Mouse (Mus musculus) kidney, adult 2 months (tissue): ENCODE data around the gene Gramd1b.

Experiments
- CTCF ChIP-seq: fragments of 200-500 bp; conservative IDR thresholded peaks from 2 replicates; pipeline ENCODE4 v1.5.1; 2011; ENCODE audit warnings: low read depth, mild to moderate bottlenecking, control low read depth, low read length, moderate library complexity, mixed read lengths; ENCODE audit not compliant: insufficient read depth, insufficient read length
- POLR2A ChIP-seq: fragments of 200-500 bp; IDR thresholded peaks from one replicate; pipeline ENCODE4 v1.6.1; 2011; ENCODE audit warnings: low read depth, low read length, control low read depth

GRCm38 (mm10) chr9:40444961-40445360 is 86.2 kb downstream of the Gramd1b start:
- TF ChIP-seq CTCF (no peak), POLR2A (no peak)
